Mouse (Mus musculus) bone marrow macrophage, adult 2 months (primary cell): ENCODE data around the gene Ptpn7. TPM values are rescaled to one million over a fixed set of nuclear protein-coding genes. Genes with fewer than 3 reads are reported as not detected.
"Not testable (repeated sequence)": the region's sequence is repeated elsewhere in the genome, so short reads cannot be mapped to it uniquely, and the experiment has no call there.

Experiments used
- H3K27ac ChIP-seq: 2 replicates; pipeline ENCODE4 v1.5.1; 2012; ENCODE audit warnings: low read depth, low read length; ENCODE audit not compliant: insufficient read depth
- H3K4me1 ChIP-seq: 2 replicates; pipeline ENCODE4 v1.6.1; 2012; ENCODE audit warnings: low read length; ENCODE audit not compliant: control insufficient read depth, insufficient read depth
- H3K4me3 ChIP-seq: 2 replicates; pipeline ENCODE4 v1.5.1; 2012; ENCODE audit warnings: mild to moderate bottlenecking, low read length, moderate library complexity; ENCODE audit not compliant: insufficient read depth
- CTCF ChIP-seq: IDR thresholded peaks from 2 replicates; pipeline ENCODE4 v1.5.1; 2012; ENCODE audit warnings: low read depth, mild to moderate bottlenecking, low read length, moderate library complexity
- POLR2A ChIP-seq: IDR thresholded peaks from 2 replicates; pipeline ENCODE4 v1.6.1; 2012; ENCODE audit warnings: mild to moderate bottlenecking, low read depth, low read length, borderline replicate concordance
- polyA plus RNA-seq: library from polyadenylated mRNA; stranded (reverse); fragments of >200 nt; gene quantifications from 2 replicates; pipeline ENCODE4 v1.2.4, GENCODE M21; 2012; ENCODE audit not compliant: missing spikeins, insufficient read depth, insufficient read length

Gene Ptpn7
- polyA plus RNA-seq, 1 experiment = 49.1 TPM

DNA sequence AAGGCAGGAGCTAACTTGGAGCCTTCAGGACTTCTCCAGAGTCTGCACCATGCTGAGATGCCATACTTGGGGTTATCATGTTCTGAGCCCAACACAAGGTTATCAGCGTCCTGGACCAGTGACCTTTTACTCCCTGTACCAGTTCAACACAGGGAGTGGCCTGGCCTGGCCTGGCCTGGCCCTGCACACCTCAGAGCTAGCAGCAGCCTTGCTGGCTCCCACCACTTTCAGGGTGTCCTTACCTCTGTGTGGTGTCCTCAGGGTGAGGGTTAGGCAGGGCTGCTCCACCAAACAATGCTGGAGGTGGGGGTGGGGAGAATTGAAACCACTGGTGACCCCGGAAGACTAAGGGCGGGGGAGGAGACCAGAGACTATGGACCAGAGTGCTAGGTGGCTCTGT is 50.5 kb downstream of the Ptpn7 start:
- Histone ChIP-seq H3K4me3 (no peak overlapping the region), H3K27ac (no peak overlapping the region), H3K4me1 (no peaks in the 10 kb centered on the region)
- TF ChIP-seq POLR2A = no peak
- no peak for TF ChIP-seq CTCF

DNA sequence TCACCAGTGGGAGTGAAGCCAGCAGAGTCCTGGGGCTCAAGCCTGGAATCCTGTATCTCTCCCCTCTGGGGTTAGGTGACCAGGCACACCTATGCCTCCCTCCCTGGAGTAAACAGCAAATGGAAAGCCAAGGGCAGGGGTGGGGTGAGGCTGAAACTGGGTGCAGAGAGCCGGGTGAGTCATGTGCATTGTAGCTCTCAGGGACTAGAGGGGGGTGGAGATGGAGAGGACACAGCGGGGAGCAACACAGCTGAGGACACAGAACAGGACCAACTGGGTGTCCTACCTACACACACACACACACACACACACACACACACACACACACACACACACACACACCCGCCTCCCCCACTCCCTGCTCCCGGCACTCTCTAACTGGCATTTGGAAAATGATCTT is 50.9 kb downstream of the Ptpn7 start:
- TF ChIP-seq POLR2A (no peak), CTCF (no peak)
- H3K27ac ChIP-seq = no peak overlapping the region
- no peaks in the 10 kb centered on the region for H3K4me1 ChIP-seq
- no peak overlapping the region for H3K4me3 ChIP-seq

DNA sequence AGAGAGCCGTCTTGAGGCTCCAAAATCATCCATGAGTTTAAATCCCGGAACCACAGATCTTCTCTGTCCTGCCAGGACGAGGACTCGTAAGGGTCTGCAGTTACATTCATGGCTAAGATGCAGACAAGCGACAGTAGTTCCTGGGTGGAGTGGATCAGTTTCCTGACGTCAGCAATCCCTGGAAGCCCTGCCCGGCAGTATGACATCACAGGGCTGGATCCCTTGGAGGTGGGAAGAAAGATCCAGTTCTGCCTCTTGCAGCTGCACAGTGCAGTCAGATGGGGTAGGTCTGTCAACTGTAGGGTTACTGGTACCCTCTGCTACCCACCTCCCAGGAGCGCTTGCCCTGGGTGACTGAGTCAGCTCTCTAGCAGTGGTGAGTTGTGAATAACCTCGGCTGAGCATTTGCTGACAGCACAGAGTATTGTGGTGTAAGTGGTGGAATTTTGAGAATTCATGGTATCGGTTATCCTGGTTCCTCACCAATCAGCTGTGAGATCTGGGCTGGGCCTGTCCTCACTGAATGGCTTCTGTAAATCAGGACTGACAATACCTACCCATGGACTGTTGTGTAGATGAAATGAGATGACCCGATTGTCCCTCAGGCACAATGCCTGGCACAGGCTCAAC is 51.6 kb downstream of the Ptpn7 start:
- Histone ChIP-seq H3K4me3 (no peak overlapping the region), H3K27ac (no peak overlapping the region), H3K4me1 (no peaks in the 10 kb centered on the region)
- TF ChIP-seq POLR2A = no peak
- no peak for TF ChIP-seq CTCF

DNA sequence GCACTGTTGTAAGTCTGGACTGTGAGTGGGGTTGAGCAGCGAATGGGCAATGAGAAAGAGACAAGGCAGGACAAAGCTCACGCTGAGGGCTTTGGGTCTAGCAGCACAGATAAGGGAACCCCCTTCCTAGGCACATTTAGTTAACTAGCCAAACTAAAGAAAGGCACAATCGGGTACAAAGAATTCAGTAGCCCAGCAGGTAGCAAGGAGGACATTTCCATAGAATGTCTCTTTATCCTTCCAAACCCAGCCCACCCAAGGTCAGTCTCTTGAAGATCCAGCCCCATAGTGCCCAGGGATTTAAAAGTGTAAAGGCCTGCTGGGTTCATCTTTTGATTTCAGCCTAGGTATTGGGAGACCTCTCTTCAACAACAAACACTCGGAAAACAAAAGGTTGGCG is 53.4 kb downstream of the Ptpn7 start:
- TF ChIP-seq POLR2A = no peak
- no peak for TF ChIP-seq CTCF
- Histone ChIP-seq H3K27ac (no peak overlapping the region), H3K4me1 (no peaks in the 10 kb centered on the region), H3K4me3 (no peak overlapping the region)

DNA sequence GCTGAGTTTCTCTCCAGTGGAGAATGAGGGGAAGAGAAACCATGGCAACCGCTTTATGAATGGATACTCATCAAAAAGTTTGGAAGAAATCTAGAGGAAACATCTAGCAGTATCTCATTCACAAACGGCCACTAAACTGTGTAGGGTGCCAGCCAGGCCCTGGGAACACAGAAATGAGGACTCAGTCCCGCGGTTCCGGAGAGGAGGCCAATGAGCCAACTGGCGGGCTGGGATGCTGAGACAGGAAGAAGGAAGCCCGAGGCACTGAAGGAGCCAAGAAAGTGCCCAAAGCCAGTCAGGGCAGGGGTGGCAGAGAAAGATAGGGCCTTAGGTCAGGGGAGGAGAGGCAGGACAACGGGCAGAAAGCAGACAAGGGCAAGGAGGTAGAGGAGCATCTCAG is 53.9 kb downstream of the Ptpn7 start:
- no peak overlapping the region for H3K27ac ChIP-seq
- H3K4me3 ChIP-seq = no peak overlapping the region
- TF ChIP-seq CTCF (no peak), POLR2A (no peak)
- no peaks in the 10 kb centered on the region for H3K4me1 ChIP-seq

DNA sequence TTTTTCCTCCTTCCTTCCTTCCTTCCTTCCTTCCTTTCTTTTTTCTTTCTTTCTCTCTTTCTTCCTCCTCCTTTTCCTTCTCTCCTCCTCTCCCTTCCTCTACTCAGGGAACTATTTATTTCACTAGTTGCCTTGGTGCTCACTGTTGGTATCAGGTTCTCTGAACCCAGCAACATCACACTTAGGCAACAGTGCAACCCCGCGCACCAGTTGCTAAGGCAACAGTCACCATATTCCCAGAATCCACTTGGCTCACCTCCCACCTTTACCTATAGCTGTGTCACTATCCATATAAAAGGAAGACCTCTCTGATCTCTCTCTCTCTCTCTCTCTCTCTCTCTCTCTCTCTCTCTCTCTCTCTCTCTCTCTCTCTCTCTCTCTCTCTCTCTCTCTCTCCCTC is 54.5 kb downstream of the Ptpn7 start:
- H3K4me1 ChIP-seq, H3K27ac ChIP-seq: not testable (repeated sequence)

DNA sequence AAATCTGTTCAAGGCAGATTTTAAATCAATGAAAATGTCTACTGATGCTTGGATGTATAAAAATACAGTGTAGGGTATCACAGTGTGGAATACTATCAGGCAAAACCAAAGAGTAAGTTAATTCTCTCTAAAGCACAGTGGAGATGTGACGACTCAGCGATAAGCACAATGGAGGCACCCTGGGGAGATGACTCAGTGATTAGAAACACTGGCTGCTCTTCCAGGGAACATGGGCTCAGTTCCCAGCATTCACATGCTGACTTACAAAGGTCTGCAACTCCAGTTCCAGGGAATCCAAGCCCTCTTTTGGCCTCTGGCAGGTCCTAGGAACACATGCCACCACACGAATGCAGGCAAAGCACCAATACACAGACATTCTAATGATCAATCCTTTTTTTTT is 55.7 kb downstream of the Ptpn7 start:
- TF ChIP-seq POLR2A (no peak), CTCF (no peak)
- Histone ChIP-seq H3K4me3 (no peak overlapping the region), H3K4me1 (no peaks in the 10 kb centered on the region), H3K27ac (no peak overlapping the region)

More for the DNA sequence above, 54.5 kb downstream of the Ptpn7 start:
- H3K4me3 ChIP-seq = not testable (repeated sequence)

DNA sequence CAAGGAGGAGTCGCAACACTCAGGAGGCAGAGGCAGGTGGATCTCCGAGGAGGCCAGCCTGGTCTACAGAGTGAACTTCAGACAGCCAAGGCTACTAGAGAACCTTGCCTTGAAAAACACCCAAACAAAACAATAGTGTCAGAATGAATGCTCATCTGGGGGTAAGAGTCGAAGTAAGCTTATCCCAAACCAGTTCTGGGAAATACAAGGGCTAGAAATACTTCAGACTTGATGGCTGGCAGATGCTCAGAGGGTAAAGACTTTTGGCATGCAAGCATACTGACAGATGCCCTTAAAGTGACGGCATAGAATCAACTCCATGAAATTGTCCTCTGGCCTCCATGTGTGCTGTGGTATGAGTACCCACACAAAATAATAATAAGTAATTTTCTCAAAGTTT is 56.7 kb downstream of the Ptpn7 start:
- TF ChIP-seq CTCF = no peak
- no peak for TF ChIP-seq POLR2A
- Histone ChIP-seq H3K4me1 (no peaks in the 10 kb centered on the region), H3K4me3 (no peak overlapping the region), H3K27ac (no peak overlapping the region)

DNA sequence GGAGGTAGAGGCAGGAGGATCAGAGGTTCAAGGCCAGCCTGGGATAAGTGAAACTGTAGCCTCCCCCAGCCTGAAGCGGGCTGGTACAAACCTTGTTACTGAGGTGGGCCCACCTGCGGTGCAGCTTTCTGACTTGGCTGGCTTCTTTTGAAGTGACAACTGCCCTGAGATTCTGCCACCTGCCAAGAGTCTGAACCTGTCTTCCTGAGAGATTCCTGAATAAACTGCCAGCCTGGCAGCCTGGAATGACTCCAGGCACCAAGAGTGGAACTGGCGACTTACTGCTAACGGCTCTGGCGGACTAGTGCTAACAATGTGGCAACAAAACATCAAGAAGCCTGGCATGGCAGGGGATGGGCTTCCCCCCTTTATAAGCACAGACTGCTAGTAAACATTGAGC is 61.8 kb downstream of the Ptpn7 start:
- not testable (repeated sequence) for H3K4me3 ChIP-seq, H3K4me1 ChIP-seq, H3K27ac ChIP-seq

Other genes with a start within 250 kb of the Ptpn7 start
- gene Ppp1r12b, start 176.8 kb upstream of the Ptpn7 start, polyA plus RNA-seq = 4.6 and 6.9 TPM in 2 replicates
- 20.3 and 33.5 TPM in 2 replicates for gene Ube2t, start 170.1 kb upstream of the Ptpn7 start, polyA plus RNA-seq
- not detected in 2 replicates for gene Lgr6, start 27.4 kb upstream of the Ptpn7 start, polyA plus RNA-seq
- 204 TPM in 2 replicates for gene Arl8a, start 14.1 kb downstream of the Ptpn7 start, polyA plus RNA-seq
- not detected in 2 replicates for gene Gpr37l1, start 35.0 kb downstream of the Ptpn7 start, polyA plus RNA-seq
- gene Elf3, start 125.9 kb downstream of the Ptpn7 start, polyA plus RNA-seq = not detected in 2 replicates
- 207 and 219 TPM in 2 replicates for gene Rnpep, start 151.4 kb downstream of the Ptpn7 start, polyA plus RNA-seq
- 40.7 and 43.0 TPM in 2 replicates for gene Timm17a, start 181.1 kb downstream of the Ptpn7 start, polyA plus RNA-seq
- gene Lmod1, start 192.1 kb downstream of the Ptpn7 start, polyA plus RNA-seq = 0.13 and 0.20 TPM in 2 replicates
- gene Shisa4, start 242.5 kb downstream of the Ptpn7 start, polyA plus RNA-seq = not detected in 2 replicates